Mouse (Mus musculus): ENCODE measurements around the gene Rims4. TPM values are rescaled to one million over a fixed set of nuclear protein-coding genes. Genes with fewer than 3 reads are reported as not detected.

Rims4 gene
- polyA plus RNA-seq (2014; fragmentation: Nextera tagmentation; extraction: Ambion mirVana) = 1.7 and 2.3 TPM in 2 replicates

- Histone ChIP-seq H3K27ac (ENCODE audit: low read depth, low read length) (no peak within 1 kb of the TSS), H3K36me3 (ENCODE audit: control insufficient read depth, insufficient read depth, low read length) (no peaks in the 10 kb centered on the region), H3K4me3 (ENCODE audit: low read depth, low read length) (peak within 1 kb of the TSS; percentile 66), H3K4me2 (ENCODE audit: low read length) (peak within 1 kb of the TSS; percentile 93), H3K4me1 (ENCODE audit: control insufficient read depth, insufficient read depth, low read length) (peaks cover 16% of the 10 kb centered on the region), H3K27me3 (replicated peaks; ENCODE audit: control insufficient read depth, insufficient read depth, low read length) (peaks cover 36% of the 10 kb centered on the region), H3K9me3 (replicated peaks; ENCODE audit: control insufficient read depth, low read length) (no peaks in the 10 kb centered on the region), H3K9ac (ENCODE audit: low read length) (peak within 1 kb of the TSS; percentile 77)
- peak; percentile 92 for ATAC-seq
- 1% methylated on average over 53 of the region's 115 CpGs for WGBS
- DNase-seq (ENCODE audit: low spot score) = peak; percentile 82
These were observed at the start of gene Rims4 for GRCm38 (mm10) chr2:163918317-163919258. TSS of gene Rims4 (minus strand) at chr2:163918683.

- H3K27me3 ChIP-seq (replicated peaks; ENCODE audit: control insufficient read depth, insufficient read depth, low read length) = no peaks in the 10 kb centered on the region
- H3K27ac ChIP-seq (ENCODE audit: low read depth, low read length) = no peak overlapping the region
- DNase-seq (ENCODE audit: low spot score) (no peak), ATAC-seq (no peak)
- no peaks in the 10 kb centered on the region for H3K4me1 ChIP-seq (ENCODE audit: control insufficient read depth, insufficient read depth, low read length)
- no peak overlapping the region for H3K4me2 ChIP-seq (ENCODE audit: low read length)
- H3K9me3 ChIP-seq (replicated peaks; ENCODE audit: control insufficient read depth, low read length) = no peaks in the 10 kb centered on the region
- H3K9ac ChIP-seq (ENCODE audit: low read length) = no peak overlapping the region
- no peak overlapping the region for H3K4me3 ChIP-seq (ENCODE audit: low read depth, low read length)
- 74% methylated on average over 7 of the region's 7 CpGs for WGBS
- H3K36me3 ChIP-seq (ENCODE audit: control insufficient read depth, insufficient read depth, low read length) = no peaks in the 10 kb centered on the region
These were observed 47.2 kb upstream of the Rims4 start for GRCm38 (mm10) chr2:163965706-163966105.

DNA sequence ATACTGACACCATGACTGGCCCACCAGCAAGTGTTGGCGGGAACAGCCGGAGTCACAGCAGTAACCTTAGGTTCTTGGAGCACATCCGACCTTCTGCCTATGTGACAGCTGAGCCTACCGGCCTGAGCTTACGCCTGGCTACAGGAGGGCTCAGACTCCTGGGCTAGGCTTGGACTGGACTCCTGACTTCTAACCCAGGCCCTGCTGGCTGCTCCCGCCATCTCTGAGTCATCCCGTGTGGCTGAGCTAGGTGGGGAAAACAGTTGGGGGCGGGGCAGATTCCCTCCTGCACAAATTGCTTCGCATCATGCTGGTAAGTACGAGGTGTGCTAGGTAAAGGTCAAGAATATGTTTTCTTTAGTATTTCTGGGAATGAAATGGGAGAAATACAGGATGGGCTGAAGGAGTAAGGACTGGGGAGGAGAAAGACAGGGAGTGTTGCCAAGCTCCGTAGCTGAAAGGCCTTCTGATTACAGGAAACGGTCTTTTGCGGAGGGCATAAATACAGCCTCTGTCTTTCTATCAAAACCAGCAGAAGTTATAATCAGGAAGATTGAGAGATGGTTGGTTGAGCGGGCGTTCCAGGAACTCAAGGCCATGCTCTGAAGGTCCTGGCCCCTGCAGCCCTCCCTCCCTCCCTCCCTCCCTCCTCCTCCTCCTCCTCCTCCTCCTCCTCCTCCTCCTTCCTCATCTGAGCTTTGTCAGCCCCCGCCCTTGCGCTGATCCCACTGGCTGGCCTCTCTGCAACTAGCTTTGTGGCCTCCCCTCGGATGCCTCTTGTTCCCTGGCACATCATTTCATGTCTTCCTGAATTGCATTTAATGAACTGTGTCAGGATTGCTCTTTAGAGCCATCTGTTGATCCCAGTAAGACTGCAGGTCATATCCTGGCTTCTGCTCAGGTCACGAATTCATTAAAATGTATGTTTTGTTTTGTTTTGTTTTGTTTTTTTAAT, 46.4 kb upstream of the Rims4 start:
- Histone ChIP-seq H3K9ac (ENCODE audit: low read length) (no peak overlapping the region), H3K4me2 (ENCODE audit: low read length) (no peak overlapping the region), H3K4me1 (ENCODE audit: control insufficient read depth, insufficient read depth, low read length) (no peaks in the 10 kb centered on the region), H3K36me3 (ENCODE audit: control insufficient read depth, insufficient read depth, low read length) (no peaks in the 10 kb centered on the region), H3K4me3 (ENCODE audit: low read depth, low read length) (no peak overlapping the region), H3K27me3 (replicated peaks; ENCODE audit: control insufficient read depth, insufficient read depth, low read length) (no peaks in the 10 kb centered on the region), H3K9me3 (replicated peaks; ENCODE audit: control insufficient read depth, low read length) (no peaks in the 10 kb centered on the region), H3K27ac (ENCODE audit: low read depth, low read length) (no peak overlapping the region)
- no peak for ATAC-seq
- DNase-seq (ENCODE audit: low spot score) = no peak
- 76% methylated on average over 18 of the region's 19 CpGs for WGBS

DNA sequence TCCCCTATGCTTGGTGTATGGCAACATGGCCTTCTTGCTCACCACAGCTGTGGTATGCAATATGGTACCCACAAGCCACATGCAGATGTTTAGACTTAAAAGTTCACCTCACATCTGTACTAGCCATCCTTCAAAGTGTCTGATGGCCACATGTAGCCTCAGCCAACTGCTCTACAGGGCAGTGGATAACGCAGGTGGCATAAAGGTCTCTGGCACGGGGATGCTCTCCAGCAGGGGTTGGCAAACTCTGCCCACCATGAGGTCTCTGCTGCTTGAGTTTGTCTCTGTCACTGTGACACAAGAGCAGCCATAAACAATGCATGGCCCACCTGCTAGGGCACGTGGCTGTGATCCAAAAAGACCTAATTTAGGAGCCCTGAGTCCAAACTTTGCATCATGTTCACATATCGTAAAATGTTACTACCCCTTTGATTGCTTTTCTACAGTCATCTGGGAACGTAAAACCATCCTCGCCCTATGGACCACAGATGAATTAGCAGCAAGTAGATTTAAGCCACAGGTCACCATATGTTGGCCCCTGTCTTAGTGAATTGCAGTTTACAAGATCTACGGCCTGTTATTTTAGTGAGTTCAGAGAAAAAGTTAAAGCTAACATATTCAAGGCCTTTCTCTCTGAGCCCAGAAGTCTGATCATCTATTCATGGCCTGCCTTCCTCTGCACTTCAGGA, 35.3 kb upstream of the Rims4 start:
- Histone ChIP-seq H3K27me3 (replicated peaks; ENCODE audit: control insufficient read depth, insufficient read depth, low read length) (no peaks in the 10 kb centered on the region), H3K27ac (ENCODE audit: low read depth, low read length) (no peak overlapping the region), H3K36me3 (ENCODE audit: control insufficient read depth, insufficient read depth, low read length) (no peaks in the 10 kb centered on the region), H3K4me1 (ENCODE audit: control insufficient read depth, insufficient read depth, low read length) (no peaks in the 10 kb centered on the region), H3K4me2 (ENCODE audit: low read length) (no peak overlapping the region), H3K9me3 (replicated peaks; ENCODE audit: control insufficient read depth, low read length) (no peaks in the 10 kb centered on the region; the same call in 1 of the 2 replicates), H3K4me3 (ENCODE audit: low read depth, low read length) (no peak overlapping the region), H3K9ac (ENCODE audit: low read length) (no peak overlapping the region)
- DNase-seq (ENCODE audit: low spot score) = no peak
- 76% methylated on average over 7 of the region's 7 CpGs for WGBS
- no peak for ATAC-seq

GRCm38 (mm10) chr2:163951770-163952169, 33.3 kb upstream of the Rims4 start:
- Histone ChIP-seq H3K4me1 (ENCODE audit: control insufficient read depth, insufficient read depth, low read length) (no peaks in the 10 kb centered on the region), H3K9ac (ENCODE audit: low read length) (no peak overlapping the region), H3K36me3 (ENCODE audit: control insufficient read depth, insufficient read depth, low read length) (no peaks in the 10 kb centered on the region), H3K27ac (ENCODE audit: low read depth, low read length) (no peak overlapping the region), H3K4me3 (ENCODE audit: low read depth, low read length) (no peak overlapping the region), H3K27me3 (replicated peaks; ENCODE audit: control insufficient read depth, insufficient read depth, low read length) (no peaks in the 10 kb centered on the region), H3K4me2 (ENCODE audit: low read length) (no peak overlapping the region), H3K9me3 (replicated peaks; ENCODE audit: control insufficient read depth, low read length) (no peaks in the 10 kb centered on the region)
- DNase-seq (ENCODE audit: low spot score) (peak; percentile 82), ATAC-seq (peak; percentile 60; the same call in 1 of the 2 replicates)
- 26% methylated on average over 4 of the region's 4 CpGs for WGBS

DNA sequence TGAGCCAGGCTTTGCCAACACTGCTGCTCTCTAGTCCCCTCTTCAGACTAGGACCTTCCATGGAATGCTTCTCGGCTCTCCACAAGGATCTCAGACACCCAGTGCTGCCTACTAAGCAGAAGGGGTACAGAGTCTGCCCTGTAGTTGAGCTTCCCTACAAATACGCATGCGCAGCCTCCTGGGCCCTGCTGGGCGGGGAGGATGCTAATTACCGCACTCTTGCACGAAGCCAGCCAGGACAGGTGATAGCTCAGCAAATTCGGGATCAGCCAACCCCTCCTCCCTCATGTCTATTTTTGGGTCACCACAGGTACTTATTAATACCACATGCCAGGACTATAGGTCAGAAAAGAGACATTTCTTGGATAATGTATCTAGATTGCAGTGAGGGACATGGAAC, 29.5 kb upstream of the Rims4 start:
- Histone ChIP-seq H3K27me3 (replicated peaks; ENCODE audit: control insufficient read depth, insufficient read depth, low read length) (no peaks in the 10 kb centered on the region), H3K4me3 (ENCODE audit: low read depth, low read length) (no peak overlapping the region), H3K36me3 (ENCODE audit: control insufficient read depth, insufficient read depth, low read length) (no peaks in the 10 kb centered on the region), H3K9ac (ENCODE audit: low read length) (no peak overlapping the region), H3K27ac (ENCODE audit: low read depth, low read length) (no peak overlapping the region), H3K4me1 (ENCODE audit: control insufficient read depth, insufficient read depth, low read length) (no peaks in the 10 kb centered on the region), H3K9me3 (replicated peaks; ENCODE audit: control insufficient read depth, low read length) (no peaks in the 10 kb centered on the region), H3K4me2 (ENCODE audit: low read length) (no peak overlapping the region)
- DNase-seq (ENCODE audit: low spot score) (no peak), ATAC-seq (no peak)
- WGBS = 68% methylated on average over 7 of the region's 7 CpGs

DNA sequence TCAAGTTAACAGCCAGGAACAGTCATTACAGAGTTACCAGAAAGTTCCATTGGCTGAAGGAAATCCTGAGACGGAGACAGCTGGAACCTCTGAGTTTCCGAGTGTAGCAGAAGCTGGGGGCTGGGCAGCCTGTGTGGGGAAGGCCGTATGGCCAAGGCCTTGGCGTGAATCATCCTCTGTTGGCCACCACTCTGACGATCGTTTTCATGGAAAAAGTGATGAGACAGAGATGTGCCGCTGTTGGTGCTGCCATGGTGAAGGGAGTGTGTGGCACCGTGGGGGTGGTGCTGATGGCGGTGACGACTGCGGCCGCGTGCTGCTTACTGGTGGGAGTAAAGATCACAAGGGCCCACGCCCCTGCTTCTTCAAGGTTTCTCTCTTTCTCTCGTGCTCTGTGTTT, 27.7 kb upstream of the Rims4 start:
- 85% methylated on average over 15 of the region's 15 CpGs for WGBS
- Histone ChIP-seq H3K27ac (ENCODE audit: low read depth, low read length) (no peak overlapping the region), H3K9ac (ENCODE audit: low read length) (no peak overlapping the region), H3K4me3 (ENCODE audit: low read depth, low read length) (no peak overlapping the region), H3K4me1 (ENCODE audit: control insufficient read depth, insufficient read depth, low read length) (no peaks in the 10 kb centered on the region), H3K27me3 (replicated peaks; ENCODE audit: control insufficient read depth, insufficient read depth, low read length) (no peaks in the 10 kb centered on the region), H3K36me3 (ENCODE audit: control insufficient read depth, insufficient read depth, low read length) (no peaks in the 10 kb centered on the region), H3K9me3 (replicated peaks; ENCODE audit: control insufficient read depth, low read length) (no peaks in the 10 kb centered on the region), H3K4me2 (ENCODE audit: low read length) (no peak overlapping the region)
- no peak for DNase-seq (ENCODE audit: low spot score)
- no peak for ATAC-seq

GRCm38 (mm10) chr2:163944511-163944910, 26.0 kb upstream of the Rims4 start:
- Histone ChIP-seq H3K27me3 (replicated peaks; ENCODE audit: control insufficient read depth, insufficient read depth, low read length) (no peaks in the 10 kb centered on the region), H3K4me1 (ENCODE audit: control insufficient read depth, insufficient read depth, low read length) (no peaks in the 10 kb centered on the region), H3K9me3 (replicated peaks; ENCODE audit: control insufficient read depth, low read length) (no peaks in the 10 kb centered on the region), H3K4me2 (ENCODE audit: low read length) (no peak overlapping the region), H3K9ac (ENCODE audit: low read length) (no peak overlapping the region), H3K27ac (ENCODE audit: low read depth, low read length) (no peak overlapping the region), H3K36me3 (ENCODE audit: control insufficient read depth, insufficient read depth, low read length) (no peaks in the 10 kb centered on the region), H3K4me3 (ENCODE audit: low read depth, low read length) (no peak overlapping the region)
- ATAC-seq (no peak), DNase-seq (ENCODE audit: low spot score) (no peak)
- 85% methylated on average over 8 of the region's 8 CpGs for WGBS

Measured in forebrain, embryonic 14.5 days (tissue).